Mouse (Mus musculus) stomach, adult 2 months (tissue): Measurements from ENCODE around the gene Nanog. TPM values are rescaled to one million over a fixed set of nuclear protein-coding genes. Genes with fewer than 3 reads are reported as not detected.

Experiments used
- polyA plus RNA-seq: library from polyadenylated mRNA; depleted of rRNA; stranded (reverse); fragments of >200 nt; gene quantifications from 2 replicates; pipeline ENCODE4 v1.2.3, GENCODE M21; 2012; rRNA removed

Gene Nanog
- not detected in 2 replicates for polyA plus RNA-seq

DNA sequence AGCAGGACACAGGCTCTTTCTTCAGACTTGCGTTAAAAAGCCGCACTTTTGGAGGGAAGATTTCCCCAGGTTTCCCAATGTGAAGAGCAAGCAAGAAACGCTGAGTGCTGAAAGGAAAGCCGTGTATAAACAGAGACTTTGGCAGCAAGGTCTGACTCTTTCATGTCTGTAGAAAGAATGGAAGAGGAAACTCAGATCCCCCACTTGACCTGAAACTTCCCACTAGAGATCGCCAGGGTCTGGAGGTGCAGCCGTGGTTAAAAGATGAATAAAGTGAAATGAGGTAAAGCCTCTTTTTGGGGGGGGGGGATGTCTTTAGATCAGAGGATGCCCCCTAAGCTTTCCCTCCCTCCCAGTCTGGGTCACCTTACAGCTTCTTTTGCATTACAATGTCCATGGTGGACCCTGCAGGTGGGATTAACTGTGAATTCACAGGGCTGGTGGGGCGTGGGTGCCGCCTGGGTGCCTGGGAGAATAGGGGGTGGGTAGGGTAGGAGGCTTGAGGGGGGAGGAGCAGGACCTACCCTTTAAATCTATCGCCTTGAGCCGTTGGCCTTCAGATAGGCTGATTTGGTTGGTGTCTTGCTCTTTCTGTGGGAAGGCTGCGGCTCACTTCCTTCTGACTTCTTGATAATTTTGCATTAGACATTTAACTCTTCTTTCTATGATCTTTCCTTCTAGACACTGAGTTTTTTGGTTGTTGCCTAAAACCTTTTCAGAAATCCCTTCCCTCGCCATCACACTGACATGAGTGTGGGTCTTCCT lies at the start of gene Nanog:
Gene Nanog (plus strand): TSS at position 454 of the 765 bp plus-strand sequence.

Other genes with a start within 250 kb of the Nanog start
- gene Rimklb, start 208.7 kb upstream of the Nanog start, polyA plus RNA-seq: 0.02 and 0.04 TPM in 2 replicates
- 68.1 and 71.2 TPM in 2 replicates for gene Mfap5, start 201.6 kb upstream of the Nanog start, polyA plus RNA-seq
- gene Aicda, start 153.7 kb upstream of the Nanog start, polyA plus RNA-seq: not detected in 2 replicates
- 3.3 and 4.9 TPM in 2 replicates for gene Apobec1, start 105.0 kb upstream of the Nanog start, polyA plus RNA-seq
- not detected in 2 replicates for gene Gdf3, start 97.4 kb upstream of the Nanog start, polyA plus RNA-seq
- not detected in 2 replicates for gene Dppa3, start 81.1 kb upstream of the Nanog start, polyA plus RNA-seq
- 0.65 and 0.70 TPM in 2 replicates for gene Slc2a3, start 94.2 kb downstream of the Nanog start, polyA plus RNA-seq
- gene Foxj2, start 112.4 kb downstream of the Nanog start, polyA plus RNA-seq: 6.8 and 7.3 TPM in 2 replicates
- 0.55 and 0.89 TPM in 2 replicates for gene C3ar1, start 148.7 kb downstream of the Nanog start, polyA plus RNA-seq
- 3.9 and 5.4 TPM in 2 replicates for gene Necap1, start 167.0 kb downstream of the Nanog start, polyA plus RNA-seq
- 0.35 and 0.50 TPM in 2 replicates for gene Clec4a1, start 214.4 kb downstream of the Nanog start, polyA plus RNA-seq
- gene Clec4a3, start 245.0 kb downstream of the Nanog start, polyA plus RNA-seq: 0.12 TPM in 1 of 2 replicates, not detected in the other